Mouse (Mus musculus): Measurements from ENCODE around the gene Gtpbp2.

The Gtpbp2 gene

DNA sequence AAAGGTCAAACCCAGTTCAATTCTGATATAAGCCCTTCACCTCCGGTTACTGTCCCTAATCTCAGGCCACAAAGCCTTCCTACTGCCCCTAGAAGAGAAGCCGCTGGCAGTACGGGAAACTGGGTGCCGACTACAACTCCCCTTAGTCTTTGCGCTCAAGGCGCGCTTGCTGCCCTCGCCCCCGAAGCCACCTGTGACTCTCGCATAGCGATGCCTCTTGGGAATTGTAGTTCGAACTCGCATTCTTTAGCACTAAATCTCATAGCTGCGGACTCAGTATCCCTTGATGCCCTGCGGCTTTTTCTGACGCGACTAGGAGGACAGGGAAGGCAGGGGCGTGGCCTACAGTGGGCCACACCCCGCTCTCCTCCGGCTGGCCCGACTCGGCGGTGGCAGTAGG is at the start of gene Gtpbp2:
Gene Gtpbp2 (plus strand): TSS at position 347 of the 400 bp plus-strand sequence.
- DNase-seq (ENCODE audit: low read depth), result peak; percentile 100

DNA sequence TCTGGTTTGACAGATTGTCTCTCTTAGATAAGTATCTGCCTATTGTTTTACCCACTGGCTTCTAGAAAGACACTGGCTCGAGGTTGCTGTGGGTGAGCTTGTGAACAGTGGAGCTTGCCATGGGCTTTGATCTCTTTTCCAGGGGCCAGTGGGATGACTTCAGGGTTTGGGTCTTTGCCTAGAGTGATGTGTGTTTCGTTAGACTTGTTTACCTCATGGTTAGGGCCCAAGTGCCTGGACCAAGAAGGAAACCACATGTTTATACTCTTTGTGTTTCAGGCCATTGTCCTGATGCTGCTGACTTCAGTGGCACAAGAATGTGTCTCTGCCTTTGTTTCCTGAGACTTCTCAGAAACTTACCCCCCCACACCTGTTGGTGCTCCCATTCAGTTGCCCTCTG is 45.3 kb upstream of the Gtpbp2 start:
- no peak for DNase-seq (ENCODE audit: low read depth)

DNA sequence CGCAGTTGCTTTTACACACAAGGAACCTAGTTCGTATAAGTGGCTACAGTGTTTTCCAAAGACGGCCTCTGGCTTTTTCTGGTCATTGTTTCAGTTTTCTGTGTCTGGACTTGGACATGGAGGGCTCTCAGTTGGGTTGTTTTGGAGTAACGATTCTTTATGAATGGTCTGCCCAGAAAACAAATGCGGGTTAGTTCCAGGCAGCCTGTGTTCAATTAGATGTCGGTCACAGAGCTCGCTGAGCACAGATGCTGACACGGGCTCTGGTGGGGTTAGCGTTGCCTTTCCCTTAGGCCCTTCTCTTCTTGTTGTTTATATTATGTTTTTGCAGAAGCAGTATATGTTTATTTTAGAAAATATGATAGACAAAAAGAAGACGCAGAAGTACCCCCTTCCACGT is 44.7 kb upstream of the Gtpbp2 start:
- no peak for DNase-seq (ENCODE audit: low read depth)

DNA sequence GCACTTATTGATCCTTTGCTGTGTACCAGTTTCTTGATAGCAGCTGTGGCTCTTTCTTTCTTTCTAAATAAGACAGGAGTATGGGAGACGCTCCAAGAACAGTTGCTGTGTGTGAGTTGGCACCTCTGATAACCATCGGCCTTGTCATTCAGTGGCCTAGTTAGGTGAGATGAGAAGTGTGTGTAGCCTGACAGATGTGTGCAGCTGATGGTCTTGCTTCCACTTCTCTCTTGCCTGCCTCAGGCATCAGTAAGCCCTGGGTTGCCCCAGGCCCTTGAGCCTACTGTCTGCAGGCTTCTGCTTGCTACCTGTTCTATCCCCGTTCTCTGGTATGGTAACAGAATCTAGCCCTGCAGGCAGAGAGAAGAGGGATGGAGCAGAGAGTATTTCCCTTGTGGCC is 44.0 kb upstream of the Gtpbp2 start:
- no peak for DNase-seq (ENCODE audit: low read depth)

DNA sequence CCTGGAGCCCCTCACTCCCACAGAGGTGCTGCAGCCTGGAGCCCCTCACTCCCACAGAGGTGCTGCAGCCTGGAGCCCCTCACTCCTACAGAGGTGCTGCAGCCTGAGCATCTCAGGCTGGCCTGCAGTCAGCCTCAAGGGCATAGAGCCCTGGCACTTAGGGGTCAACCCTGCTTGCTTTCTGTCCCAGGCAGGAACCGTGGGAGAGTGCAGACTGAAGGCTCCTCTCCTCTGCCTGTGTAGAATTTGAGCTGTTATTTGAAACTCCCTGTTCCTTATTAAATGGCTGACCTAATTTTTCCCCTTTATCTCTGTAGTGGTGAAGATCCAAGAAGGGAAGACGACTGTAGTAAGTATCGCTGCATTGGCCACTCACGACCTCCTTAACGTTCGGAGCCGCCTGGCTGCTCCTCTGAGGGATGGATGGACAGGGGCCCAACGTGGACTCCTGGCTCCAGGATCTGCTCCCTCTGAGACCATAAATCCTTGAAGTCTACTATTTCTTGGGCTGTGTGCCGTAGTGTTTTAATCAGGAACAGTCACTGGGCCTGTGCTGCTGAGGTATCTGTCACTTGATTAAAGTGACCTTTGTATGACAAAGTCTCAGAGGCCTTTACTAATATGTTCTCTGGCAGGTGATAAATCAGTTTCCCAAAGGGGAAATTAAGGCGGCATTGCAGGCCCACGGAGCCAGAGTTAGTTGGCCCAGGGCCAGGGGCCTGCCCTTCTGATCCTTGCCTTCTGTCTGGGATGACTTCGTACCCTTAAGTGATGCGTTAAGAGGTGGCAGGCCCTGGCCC is 43.0 kb upstream of the Gtpbp2 start:
- no peak for DNase-seq (ENCODE audit: low read depth)

DNA sequence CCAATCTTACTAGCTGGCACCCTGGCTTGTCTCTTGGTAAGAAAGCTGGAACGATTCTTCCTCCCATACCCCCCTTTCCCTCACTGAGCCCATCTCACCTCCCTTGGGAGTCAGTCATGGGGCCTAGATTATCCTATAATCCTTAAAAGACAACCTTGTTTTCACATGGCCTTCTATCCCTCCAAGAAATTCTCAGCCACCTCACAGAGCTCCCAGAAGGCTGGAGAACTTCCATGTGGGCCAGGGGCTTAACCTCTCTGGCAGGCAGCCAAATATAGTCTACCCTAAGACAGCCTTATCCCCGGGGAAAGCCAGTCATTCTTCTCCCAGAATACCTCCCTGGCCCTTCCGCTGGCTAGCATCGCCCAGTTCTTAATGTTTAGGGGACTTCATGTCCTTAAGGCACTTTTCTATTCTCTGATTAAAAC is 42.4 kb upstream of the Gtpbp2 start:
- no peak for DNase-seq (ENCODE audit: low read depth)

DNA sequence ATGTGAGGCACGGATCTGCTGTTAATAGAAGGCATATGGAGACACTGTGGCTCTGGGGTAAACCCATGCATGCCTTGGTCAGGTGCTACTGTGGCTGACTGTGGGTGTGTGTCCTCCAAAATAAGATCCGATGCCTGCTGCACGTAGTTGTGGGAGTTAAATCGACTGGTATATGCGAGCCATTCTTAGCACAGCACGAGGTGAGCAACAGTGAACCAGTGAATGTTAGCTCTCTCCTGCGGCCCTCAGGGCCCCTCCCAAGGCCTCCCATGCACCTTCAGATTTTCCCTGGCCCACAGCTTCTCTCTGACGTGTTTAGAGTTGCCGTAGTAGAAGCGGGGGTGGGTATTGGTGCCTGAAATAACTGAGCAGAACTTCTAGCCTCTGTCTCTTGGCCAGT is 41.2 kb upstream of the Gtpbp2 start:
- no peak for DNase-seq (ENCODE audit: low read depth)

DNA sequence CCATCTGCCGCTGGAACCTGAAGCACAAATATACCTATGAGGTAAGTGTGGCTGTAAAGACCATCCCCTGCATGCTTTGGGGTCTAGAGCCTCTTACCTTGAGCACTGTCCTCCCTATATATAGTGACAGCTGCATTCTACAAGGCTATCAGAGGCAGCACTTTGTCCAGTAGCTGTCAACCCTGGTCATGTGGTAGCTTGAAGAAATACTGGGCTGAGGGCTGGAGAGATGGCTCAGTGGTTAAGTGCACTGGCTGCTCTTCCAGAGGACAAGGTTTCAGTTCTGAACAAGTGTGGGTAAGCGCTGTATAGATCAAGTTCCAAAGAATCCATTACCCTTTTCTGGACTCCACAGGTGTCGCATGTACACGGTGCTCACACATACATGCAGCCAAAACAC is 38.0 kb upstream of the Gtpbp2 start:
- DNase-seq (ENCODE audit: low read depth), result no peak

DNA sequence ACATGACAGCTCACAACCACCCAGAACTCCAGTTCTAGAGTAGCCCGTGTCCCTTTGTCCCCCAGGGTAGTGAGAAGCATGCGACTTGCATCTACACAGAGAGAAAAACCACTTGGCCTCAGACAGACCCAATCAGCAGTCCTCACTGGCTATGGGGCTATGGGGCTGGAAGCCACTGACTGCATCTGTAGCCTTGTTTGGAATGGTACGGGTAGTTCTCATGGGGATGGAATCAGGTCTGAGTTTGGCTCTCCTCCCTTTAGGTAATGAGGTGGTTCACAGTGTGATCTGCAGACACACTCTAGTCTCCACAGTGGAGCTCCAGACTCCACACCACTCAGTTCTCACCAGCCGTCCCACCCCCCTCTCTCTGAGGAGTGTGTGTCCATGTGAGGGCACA is 37.5 kb upstream of the Gtpbp2 start:
- no peak for DNase-seq (ENCODE audit: low read depth)

DNA sequence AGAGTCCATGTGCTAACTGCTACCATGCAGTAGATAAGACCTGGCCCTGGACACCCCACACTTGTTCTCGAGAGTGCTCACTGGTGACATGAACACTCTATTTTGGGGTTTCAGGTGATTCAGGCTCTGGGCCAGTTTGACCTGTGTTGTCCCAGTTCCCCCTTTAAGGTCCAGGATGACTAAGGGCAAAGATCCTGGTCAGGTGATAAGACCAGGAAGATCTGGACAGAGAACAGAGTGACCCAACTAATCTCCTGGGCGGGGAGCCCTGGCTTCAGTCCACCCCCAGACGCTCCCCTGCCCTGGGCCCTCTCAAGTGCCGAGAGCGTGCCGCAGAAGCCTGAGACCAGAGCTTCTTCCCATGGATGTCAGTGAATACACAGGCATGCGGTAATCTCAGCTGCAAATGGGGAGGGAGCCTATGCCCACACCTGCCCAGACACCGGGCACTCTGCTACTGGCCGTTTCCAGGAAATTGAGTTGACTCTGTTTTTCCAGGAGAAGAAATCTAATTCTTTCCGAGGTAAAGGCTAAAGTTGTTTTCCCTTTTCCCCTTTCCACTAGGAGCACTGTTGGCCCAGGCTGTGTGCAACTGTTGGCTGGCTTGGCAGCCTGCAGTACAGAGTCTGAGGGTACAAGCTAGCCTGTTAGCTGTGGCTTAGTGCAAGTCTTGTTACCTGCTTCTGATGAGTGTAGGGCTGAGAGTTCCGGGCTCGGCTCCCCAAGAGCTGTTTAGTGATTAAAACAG is 36.7 kb upstream of the Gtpbp2 start:
- DNase-seq (ENCODE audit: low read depth), result no peak

DNA sequence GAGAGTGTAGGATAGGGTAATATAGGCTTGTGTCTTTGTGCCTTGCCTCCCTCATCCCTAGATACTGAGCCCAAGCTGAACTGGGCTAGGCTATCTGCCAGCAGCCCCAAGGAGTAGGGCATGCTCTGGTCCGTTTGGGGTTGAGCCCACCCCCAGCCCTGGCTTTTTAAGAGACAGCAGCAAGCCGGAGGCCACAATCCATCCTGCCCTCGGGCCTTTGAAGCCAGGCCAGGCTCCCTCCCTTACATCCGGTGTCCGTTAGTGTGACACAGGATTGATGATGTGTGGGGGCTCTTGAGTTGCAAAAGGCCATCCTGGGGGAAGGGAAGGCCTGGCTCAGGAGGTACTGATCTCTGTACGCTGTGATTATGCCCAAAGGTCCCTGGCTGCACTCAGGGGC is 34.2 kb upstream of the Gtpbp2 start:
- no peak for DNase-seq (ENCODE audit: low read depth)

DNA sequence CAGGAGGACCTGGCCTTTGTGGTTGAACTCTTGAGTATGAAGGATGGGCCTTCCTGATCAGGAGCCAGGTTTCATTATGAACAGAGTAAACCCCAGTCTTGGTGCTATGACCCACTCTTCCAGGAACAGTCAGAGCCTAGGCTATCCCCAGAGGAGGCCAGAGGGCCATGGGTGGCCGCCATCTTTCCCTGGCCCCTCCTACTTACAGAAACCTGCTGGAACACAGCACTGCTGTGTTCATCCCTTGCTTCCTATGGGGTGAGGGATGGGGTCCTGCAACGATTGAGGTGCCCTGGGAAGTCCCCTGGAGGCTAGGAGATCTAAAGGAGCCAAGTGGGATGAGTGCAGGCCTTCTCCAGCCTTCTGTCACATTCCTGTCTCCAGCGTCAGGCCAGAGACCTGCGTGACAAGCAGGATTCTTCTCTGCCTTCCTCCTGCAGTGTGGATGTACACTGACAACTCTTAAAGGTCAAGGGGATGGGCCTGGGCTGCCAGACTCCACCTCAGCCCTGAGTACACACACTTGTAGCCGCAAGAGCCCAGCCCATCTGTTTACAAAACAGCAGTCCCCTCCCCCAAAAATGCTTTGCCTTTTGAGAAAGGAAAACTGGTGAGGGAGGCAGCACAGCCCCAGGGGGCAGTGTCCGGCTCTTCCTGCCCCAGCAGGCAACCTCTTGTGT is 32.9 kb upstream of the Gtpbp2 start:
- no peak for DNase-seq (ENCODE audit: low read depth)

DNA sequence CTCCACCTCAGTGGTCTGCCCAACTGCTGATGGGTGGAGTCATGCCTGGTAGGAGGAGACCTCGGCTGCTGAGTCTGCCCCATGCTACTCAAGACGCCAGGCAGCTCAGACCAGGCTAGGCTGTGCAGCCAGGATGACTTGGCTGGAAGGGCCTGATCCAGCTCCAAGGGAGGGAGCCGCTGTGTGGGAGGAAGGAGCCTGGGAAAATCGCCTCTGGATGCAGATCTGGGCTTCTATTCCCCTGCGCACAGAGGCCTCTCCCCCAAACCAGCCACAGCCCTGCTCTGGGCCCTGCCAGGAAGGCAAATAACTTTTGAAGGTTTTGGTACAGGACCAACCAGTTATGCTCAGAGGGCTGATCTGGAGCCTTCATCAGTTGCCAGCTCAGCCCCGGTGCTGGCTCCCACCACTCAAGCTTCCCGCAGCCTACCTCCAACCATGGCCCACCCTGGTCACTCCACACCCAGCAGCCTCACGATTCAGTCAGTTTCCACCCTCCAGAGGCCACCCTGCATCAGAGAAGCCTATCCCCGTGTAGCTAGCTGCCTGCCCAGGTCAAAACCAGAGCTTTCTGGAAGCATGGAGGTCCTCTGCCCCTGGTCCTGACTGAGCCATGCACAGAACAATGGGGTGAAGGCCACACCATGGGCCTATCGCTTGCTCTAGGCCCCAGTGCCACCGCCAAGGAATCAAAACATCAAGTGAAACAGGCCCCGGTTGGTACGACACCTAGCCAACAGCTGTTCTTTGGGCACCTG is 30.9 kb upstream of the Gtpbp2 start:
- no peak for DNase-seq (ENCODE audit: low read depth)

DNA sequence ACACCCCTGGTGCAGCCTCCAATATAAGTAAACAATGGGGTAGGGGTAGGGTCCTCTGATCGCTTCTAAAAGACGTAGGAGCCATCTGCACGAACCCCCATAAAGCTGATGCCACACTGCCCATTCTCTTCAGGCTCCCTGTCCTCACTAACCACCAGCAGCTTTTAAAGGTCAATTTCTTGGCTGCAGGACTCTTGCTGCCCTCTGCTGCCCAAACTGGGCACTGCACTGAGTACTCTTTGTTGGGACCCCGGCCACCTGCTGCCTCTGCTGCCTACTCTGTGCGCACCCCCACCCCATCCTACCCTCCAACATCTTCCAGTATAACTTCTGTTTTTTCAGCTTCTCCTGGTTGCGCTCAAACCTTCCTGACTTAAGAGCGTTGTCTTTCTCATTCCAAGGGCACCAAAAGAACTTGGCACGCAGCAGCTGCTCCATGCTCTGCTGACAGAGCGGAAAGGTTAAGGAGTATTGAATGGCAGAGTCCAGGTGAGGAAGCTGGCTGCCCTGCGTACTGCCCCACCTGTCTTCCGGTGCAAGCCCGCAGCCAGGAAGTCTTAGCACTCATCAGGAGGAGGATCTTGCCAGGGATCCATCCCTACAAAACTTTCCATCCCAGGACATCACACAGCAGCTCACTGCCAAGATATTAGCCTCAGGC is 28.6 kb upstream of the Gtpbp2 start:
- DNase-seq (ENCODE audit: low read depth), result peak; percentile 72

DNA sequence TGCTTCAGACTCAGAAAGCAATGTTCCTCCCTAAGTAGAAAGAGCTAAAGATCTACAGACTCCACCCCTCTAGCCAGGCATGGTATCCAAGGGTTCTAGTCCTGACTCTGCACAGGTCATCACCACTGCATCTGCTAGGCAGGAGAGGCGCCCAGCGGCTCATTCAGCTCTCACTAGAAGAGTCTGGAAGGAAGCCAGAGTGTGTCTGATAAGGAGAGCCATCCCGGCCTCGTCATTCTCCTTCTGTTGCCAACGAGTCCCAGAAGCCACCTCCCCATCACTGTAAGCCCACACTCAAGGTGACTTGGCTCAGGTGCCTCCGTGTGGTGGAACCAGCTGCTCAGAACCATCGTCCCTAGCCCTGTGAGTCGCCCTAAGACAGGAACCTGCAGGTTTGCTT is 28.0 kb upstream of the Gtpbp2 start:
- no peak for DNase-seq (ENCODE audit: low read depth)

DNA sequence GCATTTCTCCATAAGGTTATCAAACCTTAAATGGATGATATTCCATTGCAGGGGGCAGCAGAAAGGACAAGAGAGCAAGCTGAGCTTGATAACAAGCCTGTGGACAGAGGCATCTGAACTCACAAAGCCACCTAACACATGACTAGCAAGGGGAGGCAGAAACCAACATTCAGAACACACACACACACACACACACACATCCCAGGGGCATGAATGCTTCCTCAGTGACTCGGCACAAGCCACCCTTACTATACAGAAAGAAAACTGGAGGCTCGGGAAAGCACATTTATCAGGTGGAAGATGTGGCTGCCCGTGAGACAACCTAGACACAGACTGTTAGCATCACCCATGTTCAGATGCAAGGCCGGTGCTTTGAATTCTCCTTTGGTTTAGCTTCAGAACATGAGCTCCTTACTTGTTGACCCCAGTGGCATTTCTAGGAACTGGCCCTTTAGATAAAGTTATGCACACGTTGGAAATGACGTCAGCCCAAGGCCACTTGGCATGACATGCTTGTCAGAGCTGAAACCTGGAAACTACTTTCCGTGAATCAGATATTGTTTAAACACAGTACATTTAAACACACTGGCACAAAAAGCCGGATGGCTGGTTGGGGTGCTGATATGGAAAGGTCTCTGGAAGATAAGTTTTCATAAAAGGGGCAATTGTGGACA is 22.1 kb upstream of the Gtpbp2 start:
- peak; percentile 86 for DNase-seq (ENCODE audit: low read depth)

DNA sequence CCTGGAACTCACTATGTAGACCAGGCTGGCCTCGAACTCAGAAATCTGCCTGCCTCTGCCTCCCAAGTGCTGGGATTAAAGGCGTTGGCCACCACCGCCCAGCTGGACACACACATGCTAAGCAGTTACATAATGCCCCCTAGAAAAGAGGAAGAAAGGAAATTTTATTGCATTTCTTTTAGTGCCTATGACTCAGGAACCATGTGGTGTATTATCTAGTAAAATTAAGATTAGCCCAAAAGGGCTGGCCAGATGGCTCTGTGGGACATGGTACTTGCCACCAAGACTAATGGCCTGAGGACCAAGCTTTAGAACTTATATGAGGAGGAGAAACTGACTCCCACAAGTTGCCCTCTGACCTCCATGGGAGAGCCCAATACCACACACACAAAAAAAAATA is 21.0 kb upstream of the Gtpbp2 start:
- peak; percentile 63 for DNase-seq (ENCODE audit: low read depth)

DNA sequence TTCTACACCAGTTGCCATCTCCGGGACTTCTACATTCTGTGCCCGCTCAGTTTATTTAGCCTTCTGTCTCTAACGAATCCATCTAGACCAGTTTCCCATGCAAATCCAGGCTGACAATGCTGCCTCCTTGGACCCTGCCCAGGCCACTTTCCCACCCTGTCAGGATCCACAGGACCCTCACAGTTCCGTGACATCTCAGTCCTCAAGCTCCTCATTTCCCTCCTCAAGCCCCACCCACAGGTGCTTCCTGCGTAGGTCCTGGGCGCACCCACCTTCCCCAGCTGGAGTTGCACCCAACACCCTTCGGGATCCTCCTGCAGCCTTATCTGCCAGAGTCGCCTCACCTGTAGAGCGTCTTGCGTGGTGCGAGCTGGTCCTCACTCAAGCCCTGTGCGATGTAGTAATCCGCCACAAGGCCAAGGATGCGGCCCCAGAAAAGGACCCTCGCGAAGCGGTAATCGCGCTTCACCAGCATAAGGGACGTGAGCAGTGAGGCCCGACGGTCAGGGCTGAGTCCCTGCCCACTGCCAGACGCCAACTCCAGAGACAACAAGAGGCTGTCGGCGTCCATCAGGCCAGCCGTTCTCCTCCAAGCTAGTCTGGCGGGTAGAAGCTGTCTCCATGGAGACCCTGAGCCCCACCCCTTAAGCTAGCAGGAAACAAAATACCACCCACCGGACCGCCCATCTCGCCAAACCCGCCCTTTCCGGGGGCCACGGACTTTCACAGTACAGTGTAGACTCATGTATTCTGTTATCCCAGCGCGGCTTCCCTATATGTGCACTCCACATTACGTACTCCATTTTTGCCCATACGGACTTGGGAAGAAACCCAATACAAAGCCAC is 17.0 kb upstream of the Gtpbp2 start, which contains the start of gene Rsph9:
Gene Rsph9 (minus strand): TSS at position 639 of the 846 bp plus-strand sequence.
- no peak for DNase-seq (ENCODE audit: low read depth)

DNA sequence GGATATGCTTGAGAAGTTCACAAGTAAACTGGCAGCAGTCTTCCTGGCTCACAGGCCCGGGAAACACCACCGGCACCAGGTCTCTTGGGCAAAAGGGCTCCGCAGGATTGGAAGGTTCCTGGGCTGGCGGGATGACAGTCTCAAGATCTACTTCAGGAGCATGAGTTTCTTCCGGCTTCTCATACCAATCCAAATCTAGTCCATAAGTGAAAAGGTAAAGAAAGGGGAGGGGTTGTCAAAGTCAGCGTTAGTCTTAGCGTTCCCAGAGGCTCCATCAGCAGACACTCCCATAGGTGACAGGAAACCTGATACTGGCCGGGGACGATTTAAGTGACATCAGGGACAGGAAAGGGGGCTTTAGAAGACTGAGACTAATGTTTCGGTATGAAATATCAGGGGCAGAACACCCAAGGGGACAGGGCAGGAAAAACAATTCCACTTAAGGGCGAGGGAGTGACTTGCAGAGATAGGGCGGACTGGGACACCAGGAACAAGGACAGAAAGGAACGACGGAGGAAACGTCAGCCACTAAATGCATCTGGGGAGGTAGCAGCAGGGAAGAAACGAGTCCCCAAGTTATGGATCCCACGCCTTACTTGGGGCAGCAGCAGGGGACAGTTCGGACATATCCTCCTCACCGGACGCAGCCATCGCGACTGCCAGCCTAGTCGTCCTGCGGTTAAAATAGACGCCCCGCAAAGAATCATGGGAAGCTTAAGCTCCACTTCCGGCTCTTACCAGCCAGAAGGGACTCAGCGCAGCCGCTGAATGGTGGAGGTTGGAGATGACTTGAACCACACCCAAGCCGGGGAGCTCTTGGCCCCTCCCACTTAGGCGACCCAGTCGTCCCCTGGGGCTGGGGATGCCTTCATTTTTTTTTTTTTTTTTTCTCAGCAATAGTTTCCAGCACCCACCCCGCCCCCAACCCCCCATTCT is 7.7 kb upstream of the Gtpbp2 start, which contains the start of gene Mad2l1bp:
Gene Mad2l1bp (minus strand): TSS at position 707 of the 936 bp plus-strand sequence.
- peak; percentile 98 for DNase-seq (ENCODE audit: low read depth)

Measured in 416B (cell line).